Mouse (Mus musculus): ENCODE results near the gene BC030867.

GRCm38 (mm10) chr11:102209742-102210141 lies 38.9 kb upstream of the BC030867 start:
- TF ChIP-seq CTCF (IDR thresholded peaks at IDR 0.05; ENCODE audit: extremely low read depth, insufficient read depth, insufficient read length, insufficient replicate concordance): peak; percentile 54; the same call in 1 of the 2 replicates
- TF ChIP-seq POLR2A (IDR thresholded peaks at IDR 0.05; ENCODE audit: low read depth, low read length): no peak
